Mouse (Mus musculus) liver, adult 2 months (tissue): ENCODE results near the gene Insrr.

Source experiments
- CTCF ChIP-seq: fragments of 200-500 bp; IDR thresholded peaks from 2 replicates; pipeline ENCODE4 v1.5.1; 2011; ENCODE audit warnings: low read depth, low read length, control low read depth
- POLR2A ChIP-seq: fragments of 200-500 bp; IDR thresholded peaks from 2 replicates; pipeline ENCODE4 v1.6.1; 2011; ENCODE audit warnings: low read length, control low read depth; ENCODE audit not compliant: insufficient read depth; ENCODE audit errors: extremely low read depth

GRCm38 (mm10) chr3:87783282-87784023 lies 13.3 kb upstream of the Insrr start:
- TF ChIP-seq CTCF, result no peak
- TF ChIP-seq POLR2A, result no peak
